Mouse (Mus musculus) cortical plate, adult 2 months (tissue): ENCODE results near the gene Hpd. TPM values are rescaled to one million over a fixed set of nuclear protein-coding genes. Genes with fewer than 3 reads are reported as not detected.
"Not testable (repeated sequence)": the region's sequence is repeated elsewhere in the genome, so short reads cannot be mapped to it uniquely, and the experiment has no call there.

Experiments used
- H3K27ac ChIP-seq: fragments of 200-500 bp; 2 replicates; pipeline ENCODE4 v1.5.1; 2012; ENCODE audit warnings: low read length, control low read depth, inconsistent platforms; ENCODE audit not compliant: insufficient read depth
- H3K4me1 ChIP-seq: fragments of 200-500 bp; 2 replicates; pipeline ENCODE4 v1.6.1; 2011; ENCODE audit warnings: low read length; ENCODE audit not compliant: control insufficient read depth, insufficient read depth
- H3K4me3 ChIP-seq: fragments of 200-500 bp; 2 replicates; pipeline ENCODE4 v1.5.1; 2011; ENCODE audit warnings: mild to moderate bottlenecking, low read length, control low read depth; ENCODE audit not compliant: insufficient read depth
- CTCF ChIP-seq: fragments of 200-500 bp; IDR thresholded peaks from 2 replicates; pipeline ENCODE4 v1.5.1; 2011; ENCODE audit warnings: mild to moderate bottlenecking, control low read depth, low read length; ENCODE audit not compliant: insufficient read depth; ENCODE audit errors: extremely low read depth
- POLR2A ChIP-seq: fragments of 200-500 bp; IDR thresholded peaks from 2 replicates; pipeline ENCODE4 v1.6.1; 2011; ENCODE audit warnings: mild to moderate bottlenecking, low read length, control low read depth; ENCODE audit not compliant: insufficient read depth; ENCODE audit errors: extremely low read depth
- polyA plus RNA-seq: library from polyadenylated mRNA; depleted of rRNA; stranded (reverse); fragments of >200 nt; gene quantifications from 2 replicates; pipeline ENCODE4 v1.2.3, GENCODE M21; 2012

The Hpd gene
- polyA plus RNA-seq, 1 experiment: not detected

DNA sequence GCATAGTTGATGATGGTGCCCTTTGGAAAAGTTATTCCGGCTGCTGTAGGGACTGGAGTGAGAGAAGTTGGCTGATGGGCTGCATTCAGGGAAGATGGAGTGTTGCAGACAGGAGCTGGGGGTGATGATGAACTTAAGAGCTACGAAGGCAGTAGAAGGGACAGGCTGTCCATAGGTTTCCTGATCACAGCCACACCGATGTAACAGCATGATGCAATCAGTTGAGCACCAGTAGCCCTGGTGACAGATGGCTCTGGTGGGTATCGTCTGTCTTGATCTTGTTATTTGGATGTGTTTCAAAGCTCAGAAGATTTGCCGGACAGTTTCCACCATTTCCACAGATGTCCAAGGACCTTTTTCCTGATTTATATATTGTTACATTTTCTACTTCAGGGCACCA, 19.5 kb upstream of the Hpd start:
- no peak for TF ChIP-seq POLR2A
- no peak for TF ChIP-seq CTCF
- Histone ChIP-seq H3K4me1 (no peaks in the 10 kb centered on the region), H3K4me3 (no peak overlapping the region), H3K27ac (no peak overlapping the region)

DNA sequence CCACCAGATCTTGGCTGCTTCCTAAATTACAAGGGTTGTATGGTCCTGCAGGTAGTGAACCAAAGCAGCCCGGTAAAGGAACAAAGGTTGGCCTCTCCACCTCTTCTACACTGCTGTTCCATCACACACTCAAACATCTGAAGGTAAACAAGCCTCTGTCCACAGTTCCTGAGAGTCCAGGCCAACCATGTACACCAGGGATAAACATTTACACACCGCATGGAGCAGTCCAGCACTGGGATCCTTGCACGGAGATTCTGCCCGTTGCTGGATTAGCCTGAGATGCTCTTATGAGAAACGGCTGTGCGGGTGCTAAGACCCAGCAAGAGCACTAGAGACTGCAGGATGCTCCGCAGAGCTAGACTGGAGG, 19.0 kb upstream of the Hpd start:
- no peak overlapping the region for H3K4me3 ChIP-seq
- H3K4me1 ChIP-seq: no peaks in the 10 kb centered on the region
- H3K27ac ChIP-seq: no peak overlapping the region
- no peak for TF ChIP-seq POLR2A

DNA sequence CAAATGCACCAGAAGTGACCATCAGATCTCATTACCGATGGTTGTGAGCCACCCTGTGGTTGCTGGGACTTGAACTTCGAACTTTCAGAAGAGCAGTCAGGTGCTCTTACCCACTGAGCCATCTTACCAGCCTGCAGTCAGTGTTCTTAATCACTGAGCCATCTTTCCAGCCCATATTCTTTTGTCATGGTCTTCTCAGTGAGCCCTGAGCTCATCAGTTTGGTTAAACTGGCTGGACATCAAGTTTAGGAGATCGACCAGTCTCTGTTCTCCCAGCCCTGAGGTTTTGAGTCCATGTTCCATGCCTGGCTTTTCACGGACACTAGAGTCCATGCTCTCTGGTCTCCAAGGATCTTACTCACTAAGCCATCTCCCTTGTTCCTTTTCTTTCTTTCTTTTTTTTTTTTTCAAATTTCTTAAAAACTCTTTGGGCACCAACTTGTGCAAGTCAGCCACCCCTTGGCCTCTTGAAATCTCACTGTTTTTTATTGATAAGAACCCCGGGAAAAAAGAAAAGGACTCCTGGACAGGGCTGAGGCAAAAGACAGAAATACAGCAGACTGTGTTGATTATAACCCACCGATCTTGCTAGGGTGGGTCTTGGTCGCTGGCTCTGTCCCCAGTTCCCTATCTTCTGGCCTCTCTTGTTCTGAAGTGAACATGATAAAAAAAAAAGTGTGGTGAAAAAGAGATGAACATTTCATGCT, 18.4 kb upstream of the Hpd start:
- H3K27ac ChIP-seq, H3K4me3 ChIP-seq, H3K4me1 ChIP-seq: not testable (repeated sequence)

DNA sequence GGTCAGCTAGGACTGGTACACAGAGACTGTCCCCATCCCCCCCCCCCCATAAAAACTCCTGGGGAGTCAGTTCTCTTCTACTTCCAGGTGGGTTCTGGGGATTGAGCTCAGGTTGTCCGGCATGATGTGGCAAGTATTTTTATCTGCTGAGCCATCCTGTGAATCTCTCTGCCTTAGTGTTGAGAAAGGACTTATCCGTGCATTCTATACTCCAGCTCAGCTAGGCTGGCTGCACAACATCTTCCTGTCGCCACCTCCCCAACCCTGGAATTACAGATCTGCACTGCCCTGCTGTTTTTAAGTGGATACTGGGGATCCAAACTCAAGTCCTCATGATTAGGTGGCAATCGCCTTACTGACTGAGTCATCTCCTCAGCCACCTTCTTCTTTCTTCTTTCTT, 16.0 kb upstream of the Hpd start:
- Histone ChIP-seq H3K4me1 (no peaks in the 10 kb centered on the region), H3K4me3 (no peak overlapping the region), H3K27ac (no peak overlapping the region)
- no peak for TF ChIP-seq POLR2A
- TF ChIP-seq CTCF: no peak

DNA sequence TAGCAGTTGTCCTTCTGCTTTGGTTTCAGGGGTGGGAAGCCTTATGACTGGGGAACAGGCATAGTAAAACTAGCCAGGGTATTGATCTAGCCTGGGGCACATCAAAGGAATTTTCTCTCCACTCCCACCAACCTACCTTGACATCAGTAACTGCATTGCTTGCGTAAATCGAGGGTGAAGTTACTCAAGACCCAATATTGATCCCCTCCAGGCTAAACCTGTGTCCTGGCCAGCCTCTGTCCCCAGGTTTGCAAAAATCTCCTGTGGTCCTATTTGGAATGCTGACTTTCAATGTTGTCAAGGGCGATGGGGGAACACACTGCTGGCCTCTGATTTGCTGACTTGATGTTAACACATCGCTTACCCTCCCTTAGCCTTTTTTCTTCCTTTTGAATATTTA, 14.2 kb upstream of the Hpd start:
- Histone ChIP-seq H3K4me1 (no peaks in the 10 kb centered on the region), H3K4me3 (no peak overlapping the region), H3K27ac (no peak overlapping the region)
- TF ChIP-seq CTCF: no peak
- TF ChIP-seq POLR2A: no peak

DNA sequence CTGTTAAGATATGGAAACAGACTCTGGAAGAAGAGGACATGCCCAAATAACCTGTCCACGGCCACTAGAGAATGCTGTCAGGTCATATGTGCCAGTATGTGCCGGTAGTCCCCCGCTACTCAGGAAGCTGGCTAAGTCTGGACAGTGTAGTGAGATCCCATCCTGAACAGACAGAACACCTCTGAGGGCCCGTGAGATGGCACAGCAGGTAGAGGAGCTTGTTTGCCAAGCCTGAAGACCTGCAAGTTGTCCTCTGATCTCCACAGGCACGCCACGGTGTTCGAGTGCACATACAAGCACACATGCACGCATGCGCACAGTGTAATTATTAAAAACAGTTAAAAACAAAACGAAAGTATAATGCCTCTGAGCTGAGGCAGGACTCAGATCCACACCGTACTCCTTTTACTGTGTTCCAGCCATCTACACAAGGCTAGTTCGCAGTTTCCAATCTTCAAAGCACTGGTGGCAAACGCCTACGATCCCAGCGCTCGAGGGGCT, 13.0 kb upstream of the Hpd start:
- Histone ChIP-seq H3K4me3 (no peak overlapping the region), H3K4me1 (no peaks in the 10 kb centered on the region), H3K27ac (no peak overlapping the region)
- TF ChIP-seq POLR2A (no peak), CTCF (no peak)

DNA sequence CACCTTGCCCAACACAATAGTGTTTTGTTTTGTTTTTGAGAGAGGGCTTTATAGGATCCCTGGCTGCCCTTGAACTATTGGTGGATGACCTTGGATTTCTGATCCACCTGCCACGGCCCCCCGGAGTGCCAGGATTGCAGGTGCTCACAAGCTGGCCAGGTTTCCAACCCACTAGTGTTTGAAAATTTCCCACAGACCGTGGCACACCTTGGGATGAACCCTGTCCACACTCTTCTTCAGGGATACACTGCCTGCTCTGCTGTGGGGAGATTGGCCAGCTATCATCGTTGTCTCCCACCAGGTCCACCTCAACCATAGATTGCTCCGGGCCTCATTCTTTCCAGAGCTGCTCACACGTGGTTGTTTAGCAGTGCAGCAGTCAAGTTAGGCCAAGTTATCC, 12.3 kb upstream of the Hpd start:
- no peak overlapping the region for H3K4me3 ChIP-seq

DNA sequence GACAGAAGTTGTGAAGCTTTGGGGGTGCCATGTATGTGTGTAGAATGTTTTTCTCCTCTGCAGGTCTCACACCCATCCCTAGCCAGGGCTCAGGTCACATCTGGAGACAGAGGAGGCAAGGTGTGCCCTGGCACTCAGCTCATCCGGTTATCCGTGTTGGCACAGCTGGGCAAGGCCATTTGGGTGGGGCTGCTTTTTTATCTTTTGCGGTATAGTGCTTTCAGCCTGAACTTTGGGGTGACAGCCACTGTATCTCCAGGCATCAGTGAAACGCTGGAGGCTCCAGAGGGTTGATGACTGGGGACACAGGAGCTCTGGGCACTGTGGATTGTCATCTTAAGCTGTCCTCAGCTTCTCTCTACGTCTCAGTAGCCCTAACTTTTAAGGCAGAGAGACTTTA, 10.9 kb upstream of the Hpd start:
- H3K4me3 ChIP-seq: no peak overlapping the region
- TF ChIP-seq CTCF: no peak
- TF ChIP-seq POLR2A: no peak
- H3K4me1 ChIP-seq: no peaks in the 10 kb centered on the region
- H3K27ac ChIP-seq: no peak overlapping the region

More for the DNA sequence above, 12.3 kb upstream of the Hpd start:
- Histone ChIP-seq H3K27ac (no peak overlapping the region), H3K4me1 (no peaks in the 10 kb centered on the region)
- TF ChIP-seq POLR2A: no peak
- TF ChIP-seq CTCF: no peak

DNA sequence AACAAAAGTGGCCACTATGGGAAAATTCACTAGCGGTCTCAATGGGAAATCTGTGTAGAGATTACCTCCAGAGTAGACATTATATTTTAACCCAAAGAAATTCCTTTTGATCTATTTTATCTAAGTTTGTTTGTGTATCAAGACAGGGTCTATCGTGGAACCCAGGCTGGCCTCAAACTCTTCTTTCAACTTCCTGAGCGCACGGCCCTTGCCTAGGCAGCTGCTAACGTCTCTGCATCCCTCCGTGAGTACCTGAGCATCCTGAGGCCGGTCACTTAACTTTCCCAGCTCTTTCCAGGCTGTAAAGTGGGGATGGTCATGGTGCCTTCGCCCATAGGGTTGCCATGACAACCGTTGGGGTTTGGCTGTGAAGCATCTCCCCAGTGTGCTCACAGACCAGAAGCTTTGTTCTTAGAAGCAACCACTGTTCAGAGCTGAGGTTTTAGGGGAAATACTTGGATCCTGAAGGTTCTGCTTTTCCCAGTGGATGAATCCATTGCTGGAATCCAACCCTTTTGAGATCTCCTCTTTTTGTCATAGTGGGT, 10.2 kb upstream of the Hpd start:
- no peak for TF ChIP-seq POLR2A
- TF ChIP-seq CTCF: no peak
- H3K4me1 ChIP-seq: no peaks in the 10 kb centered on the region
- H3K27ac ChIP-seq: no peak overlapping the region
- no peak overlapping the region for H3K4me3 ChIP-seq

DNA sequence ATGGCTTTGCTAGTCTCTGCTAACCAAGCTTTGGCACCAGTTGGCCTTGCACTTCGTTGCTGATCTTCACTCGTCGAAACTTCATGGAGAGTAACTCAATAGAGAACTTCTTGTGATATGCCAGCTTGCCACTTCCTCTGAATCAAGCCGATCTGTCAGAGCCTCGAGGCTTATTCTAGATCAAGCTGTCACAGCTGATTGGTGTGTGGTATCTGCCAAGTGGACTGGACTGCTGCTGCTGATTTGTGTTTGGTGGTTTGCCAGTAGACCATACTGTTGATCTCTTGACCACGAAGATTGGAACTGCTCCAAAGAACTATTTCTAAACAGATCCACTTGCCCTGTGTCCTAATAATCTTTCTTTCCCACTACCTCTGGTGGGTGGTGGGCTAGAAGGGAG, 8.9 kb upstream of the Hpd start:
- Histone ChIP-seq H3K4me1 (no peaks in the 10 kb centered on the region), H3K27ac (no peak overlapping the region), H3K4me3 (no peak overlapping the region)
- TF ChIP-seq CTCF: no peak

DNA sequence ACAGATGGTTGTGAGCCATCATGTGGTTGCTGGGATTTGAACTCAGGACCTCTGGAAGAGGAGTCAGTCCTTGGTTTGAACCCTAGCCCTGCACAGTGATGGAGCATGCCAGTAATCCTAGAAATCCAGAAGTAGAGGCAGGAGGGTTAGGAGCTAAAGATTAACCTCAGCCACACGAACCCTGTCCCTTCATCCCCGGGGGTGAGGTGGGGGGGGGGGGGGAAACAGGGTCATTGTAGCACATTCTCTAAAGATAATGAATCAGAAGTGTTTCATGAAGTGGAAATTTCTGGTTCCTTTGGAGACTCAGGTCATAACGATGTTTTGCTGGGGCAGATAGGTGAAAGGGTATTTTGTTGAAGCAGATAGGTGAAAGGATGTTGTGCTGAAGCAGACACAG, 8.4 kb upstream of the Hpd start:
- H3K27ac ChIP-seq: no peak overlapping the region
- H3K4me3 ChIP-seq: no peak overlapping the region
- no peak for TF ChIP-seq CTCF
- no peak for TF ChIP-seq POLR2A
- no peaks in the 10 kb centered on the region for H3K4me1 ChIP-seq
